Mouse (Mus musculus): ENCODE results near the gene Nutf2-ps1. TPM values are rescaled to one million over a fixed set of nuclear protein-coding genes. Genes with fewer than 3 reads are reported as not detected.

Nutf2-ps1 gene
- polyA plus RNA-seq, 1 experiment, result 17.0 TPM

DNA sequence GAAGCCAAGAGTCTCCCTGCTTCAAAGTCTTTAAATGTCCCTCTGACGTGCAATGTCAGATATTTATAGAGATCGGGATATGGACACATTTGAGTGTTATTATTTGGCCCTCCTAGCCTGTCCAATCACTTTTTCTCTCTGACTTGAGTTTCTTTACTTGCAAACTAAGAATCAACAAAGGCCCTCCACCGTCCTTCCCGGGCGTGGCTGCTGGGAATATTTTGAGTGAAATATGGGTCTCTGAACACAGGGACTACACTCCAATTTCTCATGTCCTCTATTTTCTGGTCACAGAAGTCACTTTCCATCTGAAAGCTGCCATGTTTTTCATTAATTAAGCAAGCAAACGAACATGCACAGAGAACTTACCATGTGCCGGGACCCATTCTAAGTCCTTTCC, 14.3 kb downstream of the Nutf2-ps1 start:
- WGBS, result 90% methylated on average over 7 of the region's 7 CpGs
- peak in 1 of 2 experiments; percentile 1 for DNase-seq
- peaks cover 4% of the 10 kb centered on the region; the same call in 1 of the 2 replicates for H3K4me1 ChIP-seq (ENCODE audit: control insufficient read depth, insufficient read depth, low read length)
- no peak overlapping the region for H3K4me3 ChIP-seq (replicated peaks; ENCODE audit: insufficient read depth, low read depth, low read length)
- H3K27me3 ChIP-seq (ENCODE audit: control insufficient read depth, insufficient read depth, low read length), result no peaks in the 10 kb centered on the region
- H3K27ac ChIP-seq (ENCODE audit: insufficient read depth, low read length), result no peak overlapping the region
- no peak for TF ChIP-seq POLR2A (IDR thresholded peaks at IDR 0.05; ENCODE audit: borderline replicate concordance, insufficient read depth, low read length)

DNA sequence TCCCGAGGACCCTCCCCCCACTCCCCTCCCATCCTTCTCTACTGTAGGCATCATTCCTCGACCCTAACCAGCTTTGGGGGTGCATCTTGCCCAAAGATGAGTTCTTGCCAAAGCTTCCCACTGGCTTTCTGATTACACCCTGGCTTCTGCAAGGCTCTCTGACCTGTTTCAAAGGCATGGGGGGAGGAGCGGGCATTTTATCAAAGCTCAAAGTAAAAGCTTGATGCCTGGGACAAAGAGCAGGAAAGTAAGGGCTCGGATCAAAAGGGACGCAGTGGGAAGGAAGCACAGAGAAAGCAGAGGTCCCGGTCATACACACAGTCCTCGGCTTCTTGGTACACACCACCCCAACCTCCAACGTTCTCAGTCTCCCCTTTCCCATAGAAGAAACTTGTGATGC, 14.7 kb downstream of the Nutf2-ps1 start:
- Histone ChIP-seq H3K27me3 (ENCODE audit: control insufficient read depth, insufficient read depth, low read length) (no peaks in the 10 kb centered on the region), H3K27ac (ENCODE audit: insufficient read depth, low read length) (no peak overlapping the region), H3K4me3 (replicated peaks; ENCODE audit: insufficient read depth, low read depth, low read length) (no peak overlapping the region), H3K4me1 (ENCODE audit: control insufficient read depth, insufficient read depth, low read length) (peaks cover 4% of the 10 kb centered on the region; the same call in 1 of the 2 replicates)
- 51% methylated on average over 8 of the region's 8 CpGs for WGBS
- DNase-seq, result peak in 1 of 2 experiments; percentile 5
- no peak for TF ChIP-seq POLR2A (IDR thresholded peaks at IDR 0.05; ENCODE audit: borderline replicate concordance, insufficient read depth, low read length)
- TF ChIP-seq CTCF (IDR thresholded peaks at IDR 0.05; ENCODE audit: borderline replicate concordance, insufficient read depth, low read depth, low read length), result no peak

DNA sequence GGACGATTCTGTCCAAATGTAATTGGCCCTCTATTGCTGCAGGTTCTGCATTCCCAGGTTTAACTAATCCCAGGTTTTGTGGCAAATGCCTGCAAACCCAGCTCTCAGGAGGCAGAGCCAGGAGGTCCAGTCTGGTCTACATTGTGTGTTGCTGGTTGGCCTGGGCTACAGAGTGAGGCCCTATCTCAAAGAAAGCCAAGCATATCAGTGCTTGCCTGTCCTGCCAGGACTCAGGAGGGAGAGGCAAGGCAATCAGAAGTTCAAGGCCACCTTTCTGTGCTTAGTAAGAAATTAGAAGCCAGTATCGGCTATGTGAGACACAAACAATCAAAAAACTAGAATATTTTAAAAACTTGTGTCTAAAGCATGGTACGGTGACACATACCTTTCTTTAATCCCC, 15.7 kb downstream of the Nutf2-ps1 start:
- WGBS, result 86% methylated on average over 3 of the region's 3 CpGs
- peak in 1 of 2 experiments; percentile 3 for DNase-seq
- TF ChIP-seq POLR2A (IDR thresholded peaks at IDR 0.05; ENCODE audit: borderline replicate concordance, insufficient read depth, low read length), result no peak
- H3K27me3 ChIP-seq (ENCODE audit: control insufficient read depth, insufficient read depth, low read length), result no peaks in the 10 kb centered on the region
- no peak overlapping the region for H3K4me3 ChIP-seq (replicated peaks; ENCODE audit: insufficient read depth, low read depth, low read length)
- H3K27ac ChIP-seq (ENCODE audit: insufficient read depth, low read length), result no peak overlapping the region
- no peaks in the 10 kb centered on the region for H3K4me1 ChIP-seq (ENCODE audit: control insufficient read depth, insufficient read depth, low read length)

DNA sequence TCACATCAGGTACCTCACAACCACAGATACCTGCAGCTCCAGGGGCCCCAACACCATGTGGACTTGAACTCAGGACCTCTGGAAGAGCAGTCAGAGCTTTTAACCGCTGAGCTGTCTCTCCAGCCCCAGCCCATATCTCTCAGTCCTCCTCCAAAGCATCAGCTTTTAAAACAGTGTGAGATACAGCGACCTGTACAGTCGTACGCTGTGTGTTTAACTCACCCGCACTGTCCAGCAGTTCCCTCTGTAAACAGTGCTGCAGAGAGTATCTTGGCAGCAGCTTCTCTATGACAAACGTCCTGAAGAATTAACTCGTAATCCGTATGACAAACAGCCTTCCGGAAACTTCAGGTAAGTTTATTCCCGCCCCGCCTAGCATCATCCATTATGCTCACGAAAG, 16.3 kb downstream of the Nutf2-ps1 start:
- TF ChIP-seq CTCF (IDR thresholded peaks at IDR 0.05; ENCODE audit: borderline replicate concordance, insufficient read depth, low read depth, low read length) (no peak), POLR2A (IDR thresholded peaks at IDR 0.05; ENCODE audit: borderline replicate concordance, insufficient read depth, low read length) (no peak)
- no peak for DNase-seq

DNA sequence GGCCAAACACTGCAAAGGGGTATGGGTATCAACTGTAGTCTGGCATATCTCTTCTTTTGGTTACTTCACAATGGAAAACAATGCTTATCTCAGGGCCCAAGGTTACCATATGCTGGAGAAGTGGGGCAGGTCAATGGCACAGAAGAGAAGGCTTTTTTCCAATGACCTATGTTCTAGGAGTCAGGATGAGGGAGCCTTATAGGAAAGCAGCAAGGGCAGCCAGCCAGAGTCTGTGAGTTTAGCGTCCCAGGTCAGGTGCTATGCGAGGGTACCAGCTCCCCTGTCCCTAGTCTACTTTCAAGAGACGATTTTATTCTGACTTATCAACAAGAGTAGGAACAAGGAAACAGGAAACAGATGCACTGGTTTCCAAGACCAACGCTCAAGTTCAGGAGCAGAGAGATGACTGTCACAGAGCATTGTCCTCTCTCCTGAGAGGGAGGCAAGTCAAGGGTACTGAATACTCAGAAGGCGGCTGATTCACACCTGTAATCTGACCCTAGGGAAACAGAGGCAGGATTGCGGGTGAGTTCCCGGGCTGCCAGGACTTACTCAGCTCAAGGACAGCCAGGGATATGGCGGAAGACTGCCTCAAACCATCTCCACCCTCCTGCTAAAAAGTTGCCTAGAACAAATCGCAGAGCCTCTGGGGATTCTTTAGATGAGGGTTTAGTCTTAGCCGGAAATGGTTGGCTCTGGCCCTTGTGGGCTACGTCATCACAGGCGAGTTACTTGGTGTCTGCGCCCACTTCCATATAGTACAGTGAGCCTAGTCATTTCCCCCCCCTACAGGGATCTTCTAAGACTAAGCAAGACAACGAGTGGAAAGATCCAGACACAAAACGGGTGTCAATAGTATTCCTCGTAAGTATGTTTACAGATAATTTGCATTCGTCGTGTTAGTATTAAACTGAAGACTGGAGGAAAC, 17.1 kb downstream of the Nutf2-ps1 start:
- TF ChIP-seq POLR2A (IDR thresholded peaks at IDR 0.05; ENCODE audit: borderline replicate concordance, insufficient read depth, low read length), result no peak
- no peak for TF ChIP-seq CTCF (IDR thresholded peaks at IDR 0.05; ENCODE audit: borderline replicate concordance, insufficient read depth, low read depth, low read length)
- 86% methylated on average over 18 of the region's 18 CpGs for WGBS
- H3K27ac ChIP-seq (ENCODE audit: insufficient read depth, low read length), result no peak overlapping the region
- DNase-seq, result peak in 1 of 2 experiments; percentile 3
- H3K27me3 ChIP-seq (ENCODE audit: control insufficient read depth, insufficient read depth, low read length), result no peaks in the 10 kb centered on the region
- no peak overlapping the region for H3K4me3 ChIP-seq (replicated peaks; ENCODE audit: insufficient read depth, low read depth, low read length)
- no peaks in the 10 kb centered on the region for H3K4me1 ChIP-seq (ENCODE audit: control insufficient read depth, insufficient read depth, low read length)

More for the DNA sequence above, 16.3 kb downstream of the Nutf2-ps1 start:
- H3K4me1 ChIP-seq (ENCODE audit: control insufficient read depth, insufficient read depth, low read length), result no peaks in the 10 kb centered on the region
- no peak overlapping the region for H3K4me3 ChIP-seq (replicated peaks; ENCODE audit: insufficient read depth, low read depth, low read length)
- H3K27me3 ChIP-seq (ENCODE audit: control insufficient read depth, insufficient read depth, low read length), result no peaks in the 10 kb centered on the region
- 89% methylated on average over 12 of the region's 12 CpGs for WGBS
- H3K27ac ChIP-seq (ENCODE audit: insufficient read depth, low read length), result no peak overlapping the region

DNA sequence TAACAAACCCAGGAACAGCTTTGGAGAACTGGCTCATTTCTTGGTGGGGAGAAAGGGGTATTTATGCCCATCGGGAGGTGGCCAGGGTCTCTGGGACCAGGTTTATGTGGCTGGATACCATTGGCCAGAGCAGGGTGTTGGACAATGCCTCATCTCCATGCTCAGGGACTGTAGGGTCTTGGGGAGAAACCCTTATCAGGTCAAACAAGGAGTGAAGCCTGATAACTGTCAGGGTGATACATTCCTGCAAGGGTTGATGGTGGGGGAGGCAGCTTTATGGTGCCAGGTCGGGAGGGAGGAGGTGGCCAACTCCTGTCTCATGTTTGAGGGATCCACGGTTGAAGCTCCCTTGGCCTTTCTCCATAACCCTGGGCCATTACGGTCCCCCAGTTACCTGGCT, 17.8 kb downstream of the Nutf2-ps1 start:
- Histone ChIP-seq H3K4me3 (replicated peaks; ENCODE audit: insufficient read depth, low read depth, low read length) (no peak overlapping the region), H3K27ac (ENCODE audit: insufficient read depth, low read length) (no peak overlapping the region), H3K4me1 (ENCODE audit: control insufficient read depth, insufficient read depth, low read length) (no peaks in the 10 kb centered on the region), H3K27me3 (ENCODE audit: control insufficient read depth, insufficient read depth, low read length) (no peaks in the 10 kb centered on the region)
- 77% methylated on average over 4 of the region's 4 CpGs for WGBS
- DNase-seq, result peak in 1 of 2 experiments; percentile 5
- TF ChIP-seq CTCF (IDR thresholded peaks at IDR 0.05; ENCODE audit: borderline replicate concordance, insufficient read depth, low read depth, low read length) (no peak), POLR2A (IDR thresholded peaks at IDR 0.05; ENCODE audit: borderline replicate concordance, insufficient read depth, low read length) (no peak)

DNA sequence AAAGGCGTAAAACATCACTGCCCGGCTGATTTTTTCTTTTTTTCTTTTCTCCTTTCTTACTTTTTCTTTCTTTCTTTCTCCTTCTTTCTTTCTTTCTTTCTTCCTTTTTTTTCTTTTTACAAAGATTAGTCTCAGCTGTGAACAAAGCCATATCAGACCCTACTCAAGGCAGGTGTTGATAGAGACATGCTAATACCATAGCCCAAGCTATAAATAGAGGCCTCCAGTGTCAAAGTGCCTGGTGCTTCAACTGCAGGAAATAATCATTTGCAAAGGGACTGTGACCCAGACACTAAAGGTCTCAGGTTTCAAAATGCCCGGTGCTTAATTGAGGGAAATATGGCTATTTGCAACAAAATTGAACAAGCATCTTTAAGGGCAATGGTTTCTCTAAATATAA, 20.3 kb downstream of the Nutf2-ps1 start:
- H3K27ac ChIP-seq (ENCODE audit: insufficient read depth, low read length), result no peak overlapping the region
- no peak for DNase-seq
- TF ChIP-seq POLR2A (IDR thresholded peaks at IDR 0.05; ENCODE audit: borderline replicate concordance, insufficient read depth, low read length), result no peak
- no peak for TF ChIP-seq CTCF (IDR thresholded peaks at IDR 0.05; ENCODE audit: borderline replicate concordance, insufficient read depth, low read depth, low read length)
- H3K27me3 ChIP-seq (ENCODE audit: control insufficient read depth, insufficient read depth, low read length), result no peaks in the 10 kb centered on the region
- no peaks in the 10 kb centered on the region for H3K4me1 ChIP-seq (ENCODE audit: control insufficient read depth, insufficient read depth, low read length)
- no peak overlapping the region for H3K4me3 ChIP-seq (replicated peaks; ENCODE audit: insufficient read depth, low read depth, low read length)
- WGBS, result 92% methylated on average over 3 of the region's 3 CpGs

DNA sequence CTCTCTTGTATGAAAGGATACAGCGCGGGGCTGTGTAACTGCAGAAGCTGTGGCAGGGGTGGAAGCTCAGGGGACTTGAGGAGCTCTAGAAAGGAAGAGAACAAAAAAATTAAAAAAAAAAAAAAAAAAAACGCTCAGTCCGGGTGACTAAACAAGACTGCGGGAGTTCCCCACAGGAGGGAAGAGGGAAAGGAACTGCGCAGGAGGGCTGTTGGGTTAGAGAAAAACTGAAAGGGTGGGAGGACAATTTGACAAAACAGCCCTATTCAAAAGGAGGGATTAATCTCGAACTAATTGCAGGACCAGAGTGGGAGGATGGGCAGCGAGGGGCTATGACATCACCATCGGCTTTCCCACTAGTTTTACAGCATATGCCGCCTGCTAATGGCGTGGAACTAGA, 21.0 kb downstream of the Nutf2-ps1 start:
- no peak overlapping the region for H3K4me3 ChIP-seq (replicated peaks; ENCODE audit: insufficient read depth, low read depth, low read length)
- 38% methylated on average over 11 of the region's 11 CpGs for WGBS
- H3K4me1 ChIP-seq (ENCODE audit: control insufficient read depth, insufficient read depth, low read length), result no peaks in the 10 kb centered on the region
- no peak overlapping the region for H3K27ac ChIP-seq (ENCODE audit: insufficient read depth, low read length)
- peak in 1 of 2 experiments; percentile 6 for DNase-seq
- no peak for TF ChIP-seq CTCF (IDR thresholded peaks at IDR 0.05; ENCODE audit: borderline replicate concordance, insufficient read depth, low read depth, low read length)
- TF ChIP-seq POLR2A (IDR thresholded peaks at IDR 0.05; ENCODE audit: borderline replicate concordance, insufficient read depth, low read length), result no peak
- no peaks in the 10 kb centered on the region for H3K27me3 ChIP-seq (ENCODE audit: control insufficient read depth, insufficient read depth, low read length)

Data from cerebellum, adult 2 months (tissue).